In the genomic region with DNA sequence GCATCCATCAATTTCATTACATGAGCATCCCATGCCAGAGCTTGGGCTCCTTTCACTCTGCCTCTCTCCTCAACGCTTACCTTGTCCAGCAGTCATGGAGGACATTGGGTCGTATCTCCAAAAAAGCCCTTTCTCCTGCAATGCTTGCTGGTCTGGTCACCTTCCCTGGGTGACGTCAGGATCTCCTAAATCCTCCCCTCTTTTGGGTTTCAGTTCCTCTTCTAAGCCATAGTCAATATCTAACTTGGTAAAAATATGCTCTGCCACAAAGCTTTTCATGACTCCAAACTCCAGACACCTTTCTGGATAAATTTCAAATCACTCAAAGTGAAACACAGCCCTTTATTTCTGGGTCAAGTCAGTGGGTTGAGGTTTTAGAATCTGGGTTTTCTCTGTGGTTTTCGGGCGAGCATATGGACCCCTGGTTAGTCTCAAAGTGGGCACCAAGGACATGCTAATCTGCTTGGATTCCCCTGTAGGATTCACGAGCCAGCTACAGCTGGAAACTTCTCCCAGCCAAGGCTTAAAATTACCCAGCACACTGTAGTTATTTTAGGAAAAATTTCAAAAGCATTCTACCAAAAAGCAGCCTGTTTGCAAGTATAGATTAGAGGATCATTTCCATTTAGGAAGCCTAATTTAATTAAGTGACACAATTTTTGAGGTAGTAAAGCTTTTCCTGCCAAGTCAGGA, we compare ENCODE assay signal across 24 mouse cellular contexts.
A peak's percentile ranks its signal among the peaks of the same experiment; 100 is the strongest.
DNase-seq lines count a peak whose midpoint lies in the region; ATAC-seq and TF ChIP-seq lines count a peak whose summit lies in the region.
"Had no signal": no experiment of that assay in that cellular context is flagged by ENCODE, and none has a peak within 500 bp of the region (broad histone marks: within the 10 kb centered on the region; RNA-seq: fewer than 3 reads in every experiment).

No protein-coding gene starts in this region.

- no peak overlapping the region for H3K4me2 ChIP-seq in hindbrain, embryonic 16.5 days (ENCODE audit: low read length)
- H3K4me2 ChIP-seq: embryonic facial prominence, embryonic 13.5 days; hindbrain, embryonic 14.5 days; kidney, embryonic 15.5 days had no signal

- WGBS in heart, adult 2 months = 60% methylated on average over 6 of the region's 6 CpGs
- WGBS in lung, adult 2 months = 82% methylated on average over 6 of the region's 6 CpGs
- WGBS in hindbrain, embryonic 16.5 days = 82% methylated on average over 6 of the region's 6 CpGs

- no peak for DNase-seq in heart, adult 2 months
- DNase-seq in heart, postnatal 36 days = no peak
- DNase-seq in lung, postnatal 36 days = peak; percentile 10
- DNase-seq in lung, adult 2 months = no peak
- no peak for DNase-seq in adrenal gland, postnatal 25 days
- DNase-seq: adrenal gland, postnatal 14 days; cerebellum, adult 9-10 months; heart, adult 11 months; heart, postnatal 10 days; kidney, postnatal 4 days; liver, postnatal 0 days; lung, postnatal 14 days; right cerebral cortex, postnatal 25 days; thymus, postnatal 36 days had no signal

- no peaks in the 10 kb centered on the region for H3K79me2 ChIP-seq in heart, adult 2 months (replicated peaks; ENCODE audit: control insufficient read depth, insufficient read depth, low read length)

- H3K27me3 ChIP-seq in heart, adult 2 months (ENCODE audit: control insufficient read depth, insufficient read depth, low read length) = no peaks in the 10 kb centered on the region
- H3K27me3 ChIP-seq in hindbrain, embryonic 16.5 days (replicated peaks; ENCODE audit: control insufficient read depth, insufficient read depth, low read length) = no peaks in the 10 kb centered on the region
- H3K27me3 ChIP-seq: embryonic facial prominence, embryonic 13.5 days; kidney, embryonic 15.5 days had no signal

- TF ChIP-seq POLR2A in heart, adult 2 months (IDR thresholded peaks at IDR 0.05; ENCODE audit: insufficient read depth, low read depth, low read length) = no peak
- TF ChIP-seq POLR2A in lung, adult 2 months (IDR thresholded peaks at IDR 0.05; ENCODE audit: borderline replicate concordance, extremely low read depth, low read depth, low read length) = no peak
- no peak for TF ChIP-seq POLR2A in cortical plate, adult 2 months (IDR thresholded peaks at IDR 0.05; ENCODE audit: extremely low read depth, insufficient read depth, low read length)

- no peak for TF ChIP-seq EP300 in heart, adult 2 months (IDR thresholded peaks at IDR 0.05; ENCODE audit: insufficient read depth, low read depth, low read length)

- peaks cover 5% of the 10 kb centered on the region for H3K36me3 ChIP-seq in heart, adult 2 months (ENCODE audit: control insufficient read depth, insufficient read depth, low read length)
- no peaks in the 10 kb centered on the region for H3K36me3 ChIP-seq in hindbrain, embryonic 16.5 days (ENCODE audit: control insufficient read depth, insufficient read depth, low read length)
- H3K36me3 ChIP-seq: embryonic facial prominence, embryonic 13.5 days; kidney, embryonic 15.5 days; limb, embryonic 10.5 days had no signal

- H3K4me1 ChIP-seq in heart, adult 2 months (ENCODE audit: control insufficient read depth, insufficient read depth, low read length) = peaks cover 4% of the 10 kb centered on the region; the same call in 1 of the 2 replicates
- peaks cover 6% of the 10 kb centered on the region; the same call in 1 of the 2 replicates for H3K4me1 ChIP-seq in lung, adult 2 months (ENCODE audit: control insufficient read depth, insufficient read depth, low read length)
- peaks cover 6% of the 10 kb centered on the region for H3K4me1 ChIP-seq in cortical plate, adult 2 months (ENCODE audit: control insufficient read depth, insufficient read depth, low read length)
- H3K4me1 ChIP-seq in hindbrain, embryonic 16.5 days (ENCODE audit: control insufficient read depth, insufficient read depth, low read depth, low read length) = peaks cover 5% of the 10 kb centered on the region; the same call in 1 of the 2 replicates
- H3K4me1 ChIP-seq: kidney, embryonic 15.5 days; limb, embryonic 10.5 days had no signal

- H3K4me3 ChIP-seq in heart, adult 2 months = no peak overlapping the region
- no peak overlapping the region for H3K4me3 ChIP-seq in lung, adult 2 months (replicated peaks; ENCODE audit: extremely low read depth, low read depth, low read length)
- no peak overlapping the region for H3K4me3 ChIP-seq in cortical plate, adult 2 months (ENCODE audit: insufficient read depth, low read length)
- H3K4me3 ChIP-seq in hindbrain, embryonic 16.5 days (ENCODE audit: low read length) = no peak overlapping the region
- H3K4me3 ChIP-seq: embryonic facial prominence, embryonic 13.5 days; kidney, embryonic 15.5 days; limb, embryonic 10.5 days had no signal

- no peak for ATAC-seq in hindbrain, embryonic 16.5 days
- ATAC-seq: activated CD4-positive, CD25-positive, alpha-beta regulatory T cell, adult 4 months; forebrain, embryonic 16.5 days; intestine, embryonic 16.5 days; liver, postnatal 0 days; midbrain, embryonic 16.5 days had no signal

- intact Hi-C loops in heart, adult 2 months (cut with DNase I) = no loop called here
- intact Hi-C loops in heart, postnatal 36 days (cut with DNase I) = loop anchor here (5.0 kb wide), 1 partner anchor 182 kb away; no protein-coding TSS in a partner anchor

- peak overlapping the region; percentile 23; the same call in 1 of the 2 replicates for H3K27ac ChIP-seq in heart, adult 2 months
- H3K27ac ChIP-seq in cortical plate, adult 2 months (ENCODE audit: insufficient read depth, low read length) = peak overlapping the region; percentile 9; the same call in 1 of the 2 replicates
- H3K27ac ChIP-seq in hindbrain, embryonic 16.5 days (ENCODE audit: low read depth, low read length) = no peak overlapping the region
- H3K27ac ChIP-seq: embryonic facial prominence, embryonic 13.5 days; hindbrain, embryonic 14.5 days; kidney, embryonic 15.5 days; limb, embryonic 10.5 days had no signal

- H3K9me3 ChIP-seq in hindbrain, embryonic 16.5 days (ENCODE audit: control insufficient read depth, low read length) = no peaks in the 10 kb centered on the region
- H3K9me3 ChIP-seq: embryonic facial prominence, embryonic 13.5 days; kidney, embryonic 15.5 days; limb, embryonic 10.5 days had no signal

- H3K9ac ChIP-seq in heart, adult 2 months (ENCODE audit: low read depth, low read length) = no peak overlapping the region
- no peak overlapping the region for H3K9ac ChIP-seq in hindbrain, embryonic 16.5 days (ENCODE audit: low read depth, low read length)
- H3K9ac ChIP-seq: embryonic facial prominence, embryonic 13.5 days; hindbrain, embryonic 14.5 days; kidney, embryonic 15.5 days; liver, postnatal 0 days had no signal

- no peak for TF ChIP-seq CTCF in heart, adult 2 months (IDR thresholded peaks at IDR 0.05)
- no peak for TF ChIP-seq CTCF in lung, adult 2 months (IDR thresholded peaks at IDR 0.05; ENCODE audit: insufficient read depth, low read length)
- TF ChIP-seq CTCF in cortical plate, adult 2 months (IDR thresholded peaks at IDR 0.05; ENCODE audit: extremely low read depth, insufficient read depth, low read length) = no peak
